Mouse (Mus musculus) limb, embryonic 12.5 days (tissue): Measurements from ENCODE around the gene Tmc2. TPM values are rescaled to one million over a fixed set of nuclear protein-coding genes. Genes with fewer than 3 reads are reported as not detected.

Source experiments
- ATAC-seq: fragments of 200-750 bp; cut with Nextera tagmentation; 2 replicates; pipeline ENCODE4 v1.8.0; 2017; ENCODE audit warnings: low read depth, moderate TSS enrichment; ENCODE audit not compliant: insufficient number of reproducible peaks, insufficient read depth, low FRiP score, low TSS enrichment
- H3K27ac ChIP-seq: fragments of 300-500 bp; sonication (generic); 2 replicates; pipeline ENCODE4 v1.5.1; 2016; ENCODE audit warnings: mild to moderate bottlenecking, moderate library complexity
- H3K27me3 ChIP-seq: fragments of 300-500 bp; sonication (generic); 2 replicates; pipeline ENCODE4 v1.6.1; 2016; ENCODE audit warnings: mild to moderate bottlenecking, moderate library complexity
- H3K36me3 ChIP-seq: fragments of 300-500 bp; sonication (generic); 2 replicates; pipeline ENCODE4 v1.6.1; 2016; ENCODE audit warnings: mild to moderate bottlenecking, moderate library complexity
- H3K4me1 ChIP-seq: fragments of 300-500 bp; sonication (generic); replicated peaks from 2 replicates; pipeline ENCODE4 v1.6.1; 2016
- H3K4me2 ChIP-seq: fragments of 300-500 bp; sonication (generic); 2 replicates; pipeline ENCODE4 v1.6.1; 2016; ENCODE audit warnings: mild to moderate bottlenecking, moderate library complexity
- H3K4me3 ChIP-seq: fragments of 300-500 bp; sonication (generic); replicated peaks from 2 replicates; pipeline ENCODE4 v1.5.1; 2016; ENCODE audit warnings: mild to moderate bottlenecking
- H3K9ac ChIP-seq: fragments of 300-500 bp; sonication (generic); replicated peaks from 2 replicates; pipeline ENCODE4 v1.6.1; 2016; ENCODE audit warnings: mild to moderate bottlenecking, moderate library complexity
- H3K9me3 ChIP-seq: fragments of 300-500 bp; sonication (generic); 2 replicates; pipeline ENCODE4 v1.6.1; 2016; ENCODE audit warnings: mild to moderate bottlenecking, moderate library complexity
- WGBS: fragments of 180-500 bp; shearing (Covaris S2); methylation state at CpG from one replicate; pipeline ENCODE4 v1.1.7; 2016; 5-methylcytosine and 5-hydroxymethylcytosine counted together
- polyA plus RNA-seq: library from polyadenylated mRNA; unstranded; fragments of >200 nt; fragmentation: Nextera tagmentation; extraction: Ambion mirVana; gene quantifications from 2 replicates; pipeline ENCODE4 v1.2.1, GENCODE M21; 2016

Gene Tmc2
- polyA plus RNA-seq, 1 experiment from 2014 or later = not detected

DNA sequence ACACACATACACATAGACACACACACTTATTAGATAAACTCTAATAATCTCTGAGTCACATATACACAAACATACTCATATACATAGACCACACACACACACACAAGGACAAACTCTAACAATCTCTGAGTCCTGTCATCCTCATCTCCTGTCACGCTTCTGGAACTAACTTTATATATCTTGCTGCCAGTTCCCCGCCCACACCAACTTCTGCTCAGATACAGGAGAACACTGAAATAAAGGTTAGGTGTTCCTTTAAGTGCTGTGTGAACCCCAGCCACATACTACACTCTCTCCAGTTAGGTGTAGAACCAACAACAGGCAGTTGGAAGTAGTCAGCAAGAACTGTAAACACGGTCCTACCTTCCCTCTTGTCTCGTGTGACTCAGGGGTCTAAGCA, 65.8 kb downstream of the Tmc2 start:
- Histone ChIP-seq H3K9ac (no peak overlapping the region), H3K27ac (no peak overlapping the region), H3K4me3 (no peak overlapping the region), H3K36me3 (no peaks in the 10 kb centered on the region), H3K4me2 (no peak overlapping the region), H3K27me3 (no peaks in the 10 kb centered on the region), H3K9me3 (no peaks in the 10 kb centered on the region), H3K4me1 (no peaks in the 10 kb centered on the region)
- 85% methylated on average over 4 of the region's 4 CpGs for WGBS
- ATAC-seq = no peak

DNA sequence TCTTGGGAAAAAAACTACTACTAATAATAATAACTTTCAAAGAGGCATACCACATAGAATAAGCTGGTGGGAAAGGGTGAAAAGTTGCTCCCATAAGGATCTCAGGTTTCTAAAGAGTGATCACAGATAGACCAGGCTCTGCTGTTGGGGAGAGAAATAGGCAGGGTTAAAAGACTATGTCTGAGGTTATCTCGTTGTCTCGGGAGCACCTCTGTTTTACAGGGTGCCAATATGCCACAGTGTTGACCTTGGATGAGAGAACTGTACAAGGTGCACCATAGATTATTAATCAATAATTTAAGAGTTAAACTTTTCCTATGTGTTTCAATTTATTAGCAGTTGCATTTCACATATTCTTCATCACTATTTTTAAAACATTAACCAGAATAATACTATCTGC, 66.9 kb downstream of the Tmc2 start:
- H3K36me3 ChIP-seq = no peaks in the 10 kb centered on the region
- WGBS = 71% methylated on average over 2 of the region's 2 CpGs
- H3K4me3 ChIP-seq = no peak overlapping the region
- ATAC-seq = no peak
- no peaks in the 10 kb centered on the region for H3K27me3 ChIP-seq
- H3K27ac ChIP-seq = no peak overlapping the region
- no peak overlapping the region for H3K4me2 ChIP-seq
- no peak overlapping the region for H3K9ac ChIP-seq
- H3K4me1 ChIP-seq = no peaks in the 10 kb centered on the region
- H3K9me3 ChIP-seq = no peaks in the 10 kb centered on the region

DNA sequence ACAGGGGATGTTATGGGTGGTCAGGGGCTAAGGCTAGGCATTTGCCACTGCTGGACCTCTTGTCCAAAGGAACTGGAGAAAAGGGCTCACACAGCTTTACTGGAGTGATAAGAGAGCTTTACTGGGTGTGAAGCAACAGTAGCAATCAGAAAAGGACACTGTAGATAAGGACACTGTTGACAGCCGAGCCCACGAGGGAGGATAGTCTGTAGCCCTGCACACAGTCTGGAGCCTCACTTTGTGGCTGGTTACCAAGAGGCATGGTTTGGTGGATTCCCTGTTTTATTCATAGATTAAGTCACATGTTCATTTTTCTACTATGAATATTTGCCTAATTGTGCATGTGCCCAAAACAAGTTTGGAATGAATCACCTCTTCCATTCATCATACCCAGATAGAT, 67.4 kb downstream of the Tmc2 start:
- no peak for ATAC-seq
- WGBS = 77% methylated on average over 2 of the region's 2 CpGs
- Histone ChIP-seq H3K4me3 (no peak overlapping the region), H3K27me3 (no peaks in the 10 kb centered on the region), H3K4me1 (no peaks in the 10 kb centered on the region), H3K4me2 (no peak overlapping the region), H3K9ac (no peak overlapping the region), H3K27ac (no peak overlapping the region), H3K36me3 (no peaks in the 10 kb centered on the region), H3K9me3 (no peaks in the 10 kb centered on the region)

DNA sequence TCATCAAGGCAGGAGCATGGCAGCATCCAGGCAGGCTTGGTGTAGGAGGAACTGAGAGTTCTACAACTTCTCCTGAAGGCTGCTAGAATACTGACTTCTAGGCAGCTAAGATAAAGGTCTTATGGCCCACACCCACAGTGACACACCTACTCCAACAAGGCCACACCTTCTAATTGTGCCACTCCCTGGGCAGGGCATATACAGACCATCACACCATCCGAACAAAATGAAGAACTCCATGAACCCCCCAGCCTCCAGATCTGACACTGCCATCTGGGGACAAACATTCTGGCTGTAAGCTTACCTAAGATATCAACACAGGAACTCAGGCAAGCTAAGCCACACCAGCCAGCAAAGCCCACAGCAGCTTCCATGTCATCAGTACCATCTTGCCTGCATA, 70.5 kb downstream of the Tmc2 start:
- Histone ChIP-seq H3K9ac (no peak overlapping the region), H3K27ac (no peak overlapping the region), H3K9me3 (no peaks in the 10 kb centered on the region), H3K27me3 (no peaks in the 10 kb centered on the region), H3K4me2 (no peak overlapping the region), H3K4me3 (no peak overlapping the region), H3K36me3 (no peaks in the 10 kb centered on the region), H3K4me1 (no peaks in the 10 kb centered on the region)
- 91% methylated on average over 1 of the region's 1 CpGs for WGBS
- no peak for ATAC-seq

DNA sequence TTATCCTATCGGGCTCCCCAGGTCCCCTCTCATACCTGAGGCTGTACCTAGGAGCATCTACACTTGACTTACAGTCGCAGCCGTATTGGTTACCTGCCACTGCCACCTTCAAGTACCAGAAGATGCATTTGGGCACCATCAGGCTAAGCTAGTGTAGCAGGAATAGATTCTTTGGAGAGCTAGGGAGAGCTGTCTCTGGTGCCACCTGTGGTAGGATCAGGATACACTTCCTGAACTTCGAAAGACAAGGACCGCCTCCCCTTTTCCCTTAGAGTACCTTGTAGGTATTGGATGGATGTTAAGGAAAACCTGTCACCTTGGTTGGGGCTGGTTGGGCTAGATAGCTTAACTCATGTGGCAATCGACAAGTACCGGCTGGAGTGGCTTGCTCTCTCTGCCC, 73.1 kb downstream of the Tmc2 start:
- Histone ChIP-seq H3K4me3 (no peak overlapping the region), H3K9me3 (no peaks in the 10 kb centered on the region), H3K27me3 (no peaks in the 10 kb centered on the region), H3K36me3 (no peaks in the 10 kb centered on the region), H3K4me1 (no peaks in the 10 kb centered on the region; the same call in 1 of the 2 replicates), H3K4me2 (no peak overlapping the region), H3K9ac (no peak overlapping the region), H3K27ac (no peak overlapping the region)
- ATAC-seq = no peak
- 75% methylated on average over 7 of the region's 7 CpGs for WGBS

DNA sequence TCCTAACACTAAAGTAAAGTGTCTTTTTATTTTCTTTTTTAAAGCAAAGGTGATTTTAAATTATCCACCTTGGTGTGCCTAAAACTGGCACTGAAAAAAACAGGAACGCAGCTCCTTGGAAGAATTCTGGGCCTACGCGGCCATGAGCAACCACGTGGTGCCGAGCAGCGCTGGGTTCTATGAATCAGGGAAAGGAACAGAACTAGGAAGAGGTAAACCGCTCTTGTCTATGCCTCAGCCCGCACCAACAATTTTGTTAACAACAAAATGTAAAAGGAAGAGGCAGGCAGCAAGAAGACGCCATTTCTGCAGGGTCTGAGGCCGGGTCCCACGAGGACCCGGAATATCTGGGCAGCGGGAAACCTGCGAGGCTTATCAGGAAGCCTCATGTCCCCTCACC, 78.7 kb downstream of the Tmc2 start:
- no peak for ATAC-seq
- WGBS = 4% methylated on average over 14 of the region's 14 CpGs

DNA sequence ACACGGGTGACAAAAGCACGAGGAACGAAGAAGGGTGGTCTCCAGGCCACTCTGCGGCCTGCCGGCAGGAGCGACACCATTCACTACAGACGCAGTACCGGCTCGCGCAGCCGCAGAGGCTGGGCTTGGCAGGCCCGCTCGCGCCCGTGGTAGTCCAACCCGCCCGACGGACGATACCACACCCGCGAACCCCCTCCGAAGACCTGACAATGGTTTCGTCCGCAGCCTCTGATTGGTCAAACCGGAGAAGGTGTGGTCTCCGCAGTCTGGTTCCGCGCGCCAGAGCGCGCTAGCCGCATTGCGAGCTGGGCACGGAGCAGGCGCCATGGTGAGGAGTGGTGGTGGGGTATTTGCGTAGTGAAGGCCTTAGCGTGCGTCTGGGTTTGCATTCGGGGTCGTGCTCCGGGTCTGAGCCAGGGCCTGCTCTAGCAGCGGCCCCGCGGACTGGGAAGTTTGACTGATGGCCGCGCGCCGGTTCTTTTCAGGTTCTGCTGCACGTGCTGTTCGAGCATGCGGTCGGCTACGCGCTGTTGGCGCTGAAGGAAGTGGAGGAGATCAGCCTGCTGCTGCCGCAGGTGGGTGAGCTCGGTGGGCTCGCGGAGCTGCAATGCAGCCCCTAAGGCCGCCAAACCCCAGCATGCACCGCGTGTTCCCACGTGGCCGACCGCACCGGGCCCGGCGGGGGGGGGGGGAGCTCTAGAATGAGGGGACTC, 79.3 kb downstream of the Tmc2 start, which contains the start of gene Nop56:
TSS of gene Nop56 (plus strand) at position 282 of the 713 bp plus-strand sequence.
- Histone ChIP-seq H3K4me3 (peak within 1 kb of the TSS; percentile 86), H3K27me3 (no peaks in the 10 kb centered on the region)
- peak; percentile 98 for ATAC-seq

More for the DNA sequence above, 78.7 kb downstream of the Tmc2 start:
- Histone ChIP-seq H3K9ac (peak overlapping the region; percentile 93), H3K9me3 (no peaks in the 10 kb centered on the region), H3K4me1 (peaks cover 19% of the 10 kb centered on the region), H3K36me3 (peaks cover 37% of the 10 kb centered on the region), H3K4me2 (peak overlapping the region; percentile 88), H3K4me3 (peak overlapping the region; percentile 86), H3K27ac (peak overlapping the region; percentile 98), H3K27me3 (no peaks in the 10 kb centered on the region)

DNA sequence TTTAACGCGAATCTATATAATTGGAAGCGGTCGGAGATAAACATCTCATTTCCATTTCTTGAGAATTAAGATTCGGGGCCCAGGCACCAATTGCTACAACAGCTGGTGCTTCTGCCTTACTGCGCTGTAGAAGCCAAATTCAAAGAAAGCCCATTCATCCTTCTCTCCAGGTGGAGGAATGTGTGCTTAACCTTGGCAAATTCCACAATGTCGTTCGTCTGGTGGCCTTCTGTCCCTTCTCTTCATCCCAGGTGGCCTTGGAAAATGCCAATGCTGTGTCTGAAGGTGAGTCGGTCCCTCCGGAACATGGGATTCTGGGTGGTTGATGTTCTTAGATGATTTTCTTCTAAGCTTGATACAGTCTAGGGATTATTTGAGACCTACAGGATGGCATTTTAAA, 79.9 kb downstream of the Tmc2 start:
- Histone ChIP-seq H3K9ac (peak overlapping the region; percentile 93), H3K4me2 (peak overlapping the region; percentile 88), H3K27me3 (no peaks in the 10 kb centered on the region), H3K27ac (peak overlapping the region; percentile 98; the same call in 1 of the 2 replicates), H3K36me3 (peaks cover 46% of the 10 kb centered on the region), H3K9me3 (no peaks in the 10 kb centered on the region), H3K4me3 (peak overlapping the region; percentile 86), H3K4me1 (peaks cover 19% of the 10 kb centered on the region)
- 1% methylated on average over 10 of the region's 10 CpGs for WGBS
- no peak for ATAC-seq

More for the DNA sequence above, 79.3 kb downstream of the Tmc2 start, which contains the start of gene Nop56:
- no peaks in the 10 kb centered on the region for H3K9me3 ChIP-seq
- peaks cover 40% of the 10 kb centered on the region for H3K36me3 ChIP-seq
- H3K9ac ChIP-seq = peak within 1 kb of the TSS; percentile 93
- H3K4me1 ChIP-seq = peaks cover 19% of the 10 kb centered on the region
- H3K27ac ChIP-seq = peak within 1 kb of the TSS; percentile 98
- H3K4me2 ChIP-seq = peak within 1 kb of the TSS; percentile 88
- under 1% methylated on average over 68 of the region's 68 CpGs for whole genome bisulfite sequencing

DNA sequence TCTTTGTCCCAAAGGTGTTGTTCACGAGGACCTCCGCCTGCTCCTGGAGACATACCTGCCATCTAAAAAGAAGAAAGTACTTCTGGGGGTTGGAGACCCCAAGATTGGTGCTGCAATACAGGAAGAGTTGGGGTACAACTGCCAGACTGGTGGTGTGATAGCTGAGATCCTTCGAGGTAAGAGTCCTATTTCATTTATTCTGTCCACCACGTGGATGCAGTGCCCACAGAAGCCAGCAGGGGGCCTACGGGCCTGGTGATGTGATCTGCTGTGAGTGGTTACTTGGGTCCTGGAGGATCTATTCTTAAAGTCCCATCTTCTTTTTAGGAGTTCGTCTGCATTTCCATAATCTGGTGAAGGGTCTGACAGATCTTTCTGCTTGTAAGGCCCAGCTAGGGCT, 80.7 kb downstream of the Tmc2 start:
- Histone ChIP-seq H3K27ac (no peak overlapping the region), H3K27me3 (no peaks in the 10 kb centered on the region), H3K36me3 (peaks cover 54% of the 10 kb centered on the region), H3K4me3 (peak overlapping the region; percentile 86), H3K9ac (no peak overlapping the region), H3K4me2 (peak overlapping the region; percentile 88), H3K4me1 (peaks cover 19% of the 10 kb centered on the region), H3K9me3 (no peaks in the 10 kb centered on the region)
- ATAC-seq = no peak
- 48% methylated on average over 6 of the region's 6 CpGs for WGBS

DNA sequence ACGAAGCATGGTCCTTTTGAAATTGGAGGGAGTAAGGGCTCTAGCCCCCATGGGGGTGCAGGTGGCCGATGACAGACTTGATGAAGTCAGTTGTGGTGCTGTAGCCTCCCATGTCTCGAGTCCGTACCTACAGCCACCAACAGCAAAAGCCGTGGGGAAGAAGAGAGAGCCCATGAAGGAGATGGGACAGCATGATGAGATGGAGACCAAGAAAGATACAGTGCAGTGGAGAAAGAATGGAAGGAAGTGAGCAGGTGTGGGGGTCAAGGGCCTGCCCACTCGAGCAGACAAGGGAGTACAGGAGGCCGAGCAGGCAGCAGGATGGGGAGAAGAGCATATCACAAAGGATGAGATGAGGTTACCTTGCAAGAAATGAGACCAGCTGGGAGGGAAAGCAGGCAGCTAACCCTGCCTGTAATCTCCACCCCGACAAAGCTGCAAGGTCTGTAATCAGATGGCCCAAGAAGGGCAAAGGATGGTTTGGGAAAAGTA, 84.7 kb downstream of the Tmc2 start:
- Histone ChIP-seq H3K4me1 (peaks cover 27% of the 10 kb centered on the region), H3K9ac (no peak overlapping the region), H3K4me3 (no peak overlapping the region), H3K27me3 (no peaks in the 10 kb centered on the region), H3K36me3 (peaks cover 65% of the 10 kb centered on the region), H3K4me2 (no peak overlapping the region), H3K27ac (no peak overlapping the region), H3K9me3 (no peaks in the 10 kb centered on the region)
- 37% methylated on average over 8 of the region's 8 CpGs for WGBS
- ATAC-seq = no peak

DNA sequence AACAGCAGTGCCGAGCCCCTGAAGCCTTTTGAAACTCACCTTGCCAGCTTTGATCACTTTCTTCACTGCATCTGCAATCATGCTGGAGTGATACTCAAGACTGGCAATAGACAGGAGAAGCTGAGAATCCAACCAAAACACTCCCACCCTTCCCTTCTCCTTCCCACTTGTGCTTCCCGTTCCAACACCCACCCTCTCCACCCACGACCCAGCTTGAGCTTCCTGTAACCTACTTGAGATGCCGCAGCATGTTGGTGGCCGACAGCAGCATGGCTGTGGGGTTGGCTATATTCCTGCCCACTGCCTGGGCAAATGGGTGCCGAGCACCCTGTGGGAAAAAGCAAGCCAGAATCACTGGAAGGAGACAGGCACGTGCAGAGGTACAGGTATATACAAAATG, 85.2 kb downstream of the Tmc2 start:
- Histone ChIP-seq H3K27ac (no peak overlapping the region), H3K9ac (no peak overlapping the region), H3K4me3 (no peak overlapping the region), H3K4me1 (peaks cover 26% of the 10 kb centered on the region), H3K4me2 (no peak overlapping the region), H3K27me3 (no peaks in the 10 kb centered on the region), H3K36me3 (peaks cover 63% of the 10 kb centered on the region), H3K9me3 (no peaks in the 10 kb centered on the region)
- 65% methylated on average over 7 of the region's 7 CpGs for WGBS
- no peak for ATAC-seq

DNA sequence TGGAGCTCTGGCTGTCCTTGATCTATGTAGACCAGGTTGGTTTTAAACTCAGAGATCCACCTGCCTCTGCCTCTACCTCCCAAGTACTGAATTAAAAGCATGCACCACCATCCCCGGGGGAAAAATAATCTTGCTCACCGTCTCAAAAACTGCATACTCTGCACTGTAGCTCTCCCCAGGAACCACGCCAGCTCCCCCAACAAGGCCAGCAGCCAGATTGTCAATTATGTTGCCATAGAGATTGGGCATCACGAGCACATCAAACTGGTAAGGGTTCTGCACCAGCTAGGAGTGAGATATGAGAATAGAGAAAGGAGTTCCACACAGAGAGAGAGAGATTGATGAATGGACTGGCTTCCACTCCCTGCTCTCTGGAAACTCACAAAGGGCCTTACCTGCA, 85.8 kb downstream of the Tmc2 start:
- Histone ChIP-seq H3K27me3 (no peaks in the 10 kb centered on the region), H3K4me3 (no peak overlapping the region), H3K4me2 (no peak overlapping the region), H3K4me1 (peaks cover 20% of the 10 kb centered on the region), H3K27ac (no peak overlapping the region), H3K9me3 (no peaks in the 10 kb centered on the region), H3K9ac (no peak overlapping the region), H3K36me3 (peaks cover 57% of the 10 kb centered on the region)
- 80% methylated on average over 4 of the region's 4 CpGs for WGBS
- no peak for ATAC-seq
